Comparison of ENCODE assay signal across 8 mouse cellular contexts in genomic region chr5:31201742-31202590, GRCm38 (mm10). TPM values are rescaled to one million over a fixed set of nuclear protein-coding genes. Genes with fewer than 3 reads are reported as not detected.
DNase-seq lines count a peak whose midpoint lies in the region; ATAC-seq and TF ChIP-seq lines count a peak whose summit lies in the region.

Gene Zfp513 (minus strand): TSS chr5:31202303.

- peak within 1 kb of the TSS; percentile 62 for H3K4me3 ChIP-seq in hindbrain, embryonic 13.5 days

- H3K27me3 ChIP-seq in Patski, result no peaks in the 10 kb centered on the region
- H3K27me3 ChIP-seq in hindbrain, embryonic 13.5 days, result no peaks in the 10 kb centered on the region

- H3K36me3 ChIP-seq in hindbrain, embryonic 13.5 days, result peaks cover 82% of the 10 kb centered on the region

- H3K4me2 ChIP-seq in hindbrain, embryonic 13.5 days, result peak within 1 kb of the TSS; percentile 91

- in situ Hi-C loops in Patski (cut with MboI; ENCODE audit: low pct_unique_long_range_greater_than_20kb), result no loop called here

- peaks cover 27% of the 10 kb centered on the region for H3K4me1 ChIP-seq in hindbrain, embryonic 13.5 days (replicated peaks)

- peak within 1 kb of the TSS; percentile 88 for H3K9ac ChIP-seq in hindbrain, embryonic 13.5 days

- H3K9me3 ChIP-seq in hindbrain, embryonic 13.5 days, result peaks cover 5% of the 10 kb centered on the region

- POLR2A ChIA-PET in Patski (lab: Charles Lee), result interaction anchor here (0.5 to 3.3 kb wide), 7 partner anchors 9 to 125 kb away, joined by 3 to 14 read pairs (median 3); partner anchors contain the start of genes Eif2b4, Gm29609, Gm9970 and Gtf3c2

- no peak for TF ChIP-seq CTCF in Patski (IDR thresholded peaks at IDR 0.05)

- peak; percentile 88 for ATAC-seq in Patski
- peak; percentile 98 for ATAC-seq in hindbrain, embryonic 13.5 days (ENCODE audit: low FRiP score)

- WGBS in hindbrain, embryonic 13.5 days, result under 1% methylated on average over 53 of the region's 53 CpGs

- peak; percentile 99 for DNase-seq in Patski (ENCODE audit: low read depth, low spot score)
- peak; percentile 95 to 96 for DNase-seq in cerebellum, postnatal 14 days
- DNase-seq in frontal cortex, postnatal 14 days (ENCODE audit: low spot score in 2 of 2), result peak; percentile 96 to 98
- DNase-seq in layer of hippocampus, postnatal 25 days (ENCODE audit: extremely low spot score in 1 of 2, low spot score in 1 of 2), result peak; percentile 86
- peak; percentile 99 for DNase-seq in lung, postnatal 25 days (ENCODE audit: low spot score)
- DNase-seq in retina, embryonic 14.5 days (ENCODE audit: low spot score), result peak; percentile 99
- DNase-seq in thymus, postnatal 4 days, result peak; percentile 91

- CTCF ChIA-PET in Patski (lab: Charles Lee), result interaction anchor here (1.0 to 1.8 kb wide), 3 partner anchors 8 to 16 kb away, joined by 3 to 5 read pairs (median 5); partner anchors contain the start of genes Eif2b4 and Snx17

- peak within 1 kb of the TSS; percentile 90 for H3K27ac ChIP-seq in hindbrain, embryonic 13.5 days

RNA-seq across cellular contexts. Expression of gene Zfp513, which starts in this region (rescaled TPM):
- 44.0 TPM for polyA plus RNA-seq in Patski (2021)
- 13.8 and 15.7 TPM in 2 replicates for polyA plus RNA-seq in hindbrain, embryonic 13.5 days (2015; fragmentation: Nextera tagmentation; extraction: Ambion mirVana)
- total RNA-seq in layer of hippocampus, postnatal 25 days (2021), result 10 to 100 TPM; 25.7 to 31.5 TPM

Comparison
In these comparisons a context has a peak if more than half of its experiments do, and no peak if none do; other contexts are left out.
1. Peak in every context shown above with its lines: DNase-seq, ATAC-seq, H3K4me3 ChIP-seq and H3K27ac ChIP-seq.